Mouse (Mus musculus) hindbrain, embryonic 16.5 days (tissue): Measurements from ENCODE around the gene Fkbp1b. TPM values are rescaled to one million over a fixed set of nuclear protein-coding genes. Genes with fewer than 3 reads are reported as not detected.
"Not testable (repeated sequence)": the region's sequence is repeated elsewhere in the genome, so short reads cannot be mapped to it uniquely, and the experiment has no call there.

Source experiments
- ATAC-seq: fragments of 200-750 bp; cut with Nextera tagmentation; 2 replicates; pipeline ENCODE4 v1.8.0; 2017; ENCODE audit warnings: moderate TSS enrichment, moderate library complexity
- H3K27ac ChIP-seq: fragments of 300-500 bp; sonication (generic); 2 replicates; pipeline ENCODE4 v1.5.1; 2014; ENCODE audit warnings: low read depth, mild to moderate bottlenecking, control low read depth, low read length, moderate library complexity
- H3K27me3 ChIP-seq: fragments of 300-500 bp; sonication (generic); replicated peaks from 2 replicates; pipeline ENCODE4 v1.6.1; 2014; ENCODE audit warnings: low read length; ENCODE audit not compliant: control insufficient read depth, insufficient read depth
- H3K36me3 ChIP-seq: fragments of 300-500 bp; sonication (generic); 2 replicates; pipeline ENCODE4 v1.6.1; 2014; ENCODE audit warnings: mild to moderate bottlenecking, low read length, moderate library complexity, mixed read lengths; ENCODE audit not compliant: control insufficient read depth, insufficient read depth
- H3K4me1 ChIP-seq: fragments of 300-500 bp; sonication (generic); 2 replicates; pipeline ENCODE4 v1.6.1; 2014; ENCODE audit warnings: low read depth, low read length; ENCODE audit not compliant: control insufficient read depth, insufficient read depth
- H3K4me2 ChIP-seq: fragments of 300-500 bp; sonication (generic); 2 replicates; pipeline ENCODE4 v1.6.1; 2014; ENCODE audit warnings: mild to moderate bottlenecking, low read length, control low read depth, moderate library complexity
- H3K4me3 ChIP-seq: fragments of 300-500 bp; sonication (generic); 2 replicates; pipeline ENCODE4 v1.5.1; 2014; ENCODE audit warnings: mild to moderate bottlenecking, low read length, control low read depth, moderate library complexity
- H3K9ac ChIP-seq: fragments of 300-500 bp; sonication (generic); 2 replicates; pipeline ENCODE4 v1.6.1; 2014; ENCODE audit warnings: low read depth, mild to moderate bottlenecking, control low read depth, low read length, moderate library complexity
- H3K9me3 ChIP-seq: fragments of 300-500 bp; sonication (generic); 2 replicates; pipeline ENCODE4 v1.6.1; 2014; ENCODE audit warnings: mild to moderate bottlenecking, low read length, moderate library complexity; ENCODE audit not compliant: control insufficient read depth
- WGBS: fragments of 180-500 bp; shearing (Covaris S2); extraction: QIAGEN DNeasy Blood & Tissue Kit; methylation state at CpG from one replicate; pipeline ENCODE4 v1.1.7; 2014; 5-methylcytosine and 5-hydroxymethylcytosine counted together
- polyA plus RNA-seq: library from polyadenylated mRNA; unstranded; fragments of >200 nt; fragmentation: Nextera tagmentation; extraction: Ambion mirVana; gene quantifications from 2 replicates; pipeline ENCODE4 v1.2.1, GENCODE M21; 2015

Fkbp1b gene
- polyA plus RNA-seq, 1 experiment from 2014 or later = 80.0 TPM

DNA sequence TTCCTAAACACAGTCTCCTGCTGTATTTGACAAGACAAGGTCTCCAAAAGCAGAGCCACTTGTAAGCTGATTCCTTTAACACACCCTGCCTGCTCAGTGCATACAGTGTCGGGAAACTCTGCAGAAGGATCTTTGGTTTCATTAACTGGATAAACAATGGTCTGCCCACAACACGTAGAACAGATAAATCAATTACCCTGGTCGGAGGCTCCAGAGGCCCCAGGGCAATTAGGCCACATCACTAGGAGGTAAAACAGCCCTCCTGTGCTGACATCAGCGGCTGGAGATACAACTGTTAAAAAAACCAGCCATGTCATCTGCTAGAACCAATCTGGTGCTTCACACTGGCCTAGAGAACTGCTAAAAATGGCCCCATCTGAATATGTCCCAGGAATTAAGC lies 4.4 kb downstream of the Fkbp1b start:
- no peaks in the 10 kb centered on the region for H3K9me3 ChIP-seq
- H3K4me3 ChIP-seq = no peak overlapping the region
- peaks cover 7% of the 10 kb centered on the region for H3K36me3 ChIP-seq
- no peak overlapping the region for H3K4me2 ChIP-seq
- H3K9ac ChIP-seq = no peak overlapping the region
- WGBS = 56% methylated on average over 4 of the region's 4 CpGs
- peaks cover 7% of the 10 kb centered on the region for H3K4me1 ChIP-seq
- ATAC-seq = no peak
- no peaks in the 10 kb centered on the region for H3K27me3 ChIP-seq
- no peak overlapping the region for H3K27ac ChIP-seq

DNA sequence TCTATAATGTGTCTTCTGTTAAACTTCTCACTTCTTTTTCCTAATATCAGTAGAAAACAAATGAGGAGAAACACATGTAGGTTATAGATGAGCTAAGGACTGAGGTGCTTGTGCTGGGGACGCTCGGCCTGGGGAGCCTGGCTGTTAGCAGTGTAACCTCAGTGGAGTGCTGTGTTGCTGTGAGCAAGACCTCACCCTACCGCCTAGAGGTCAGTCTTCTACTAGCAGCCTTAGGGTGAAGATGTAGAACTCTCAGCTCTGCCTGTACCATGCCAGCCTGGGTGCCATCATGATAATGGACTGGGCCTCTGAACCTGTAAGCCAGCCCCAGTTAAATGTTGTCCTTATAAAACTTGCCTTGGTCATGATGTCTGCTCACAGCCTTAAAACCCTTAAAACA lies 14.1 kb downstream of the Fkbp1b start:
- Histone ChIP-seq H3K4me3 (no peak overlapping the region), H3K9ac (no peak overlapping the region), H3K36me3 (peaks cover 33% of the 10 kb centered on the region), H3K27me3 (no peaks in the 10 kb centered on the region), H3K4me1 (no peaks in the 10 kb centered on the region), H3K9me3 (no peaks in the 10 kb centered on the region), H3K27ac (no peak overlapping the region), H3K4me2 (no peak overlapping the region)
- no peak for ATAC-seq
- 81% methylated on average over 3 of the region's 3 CpGs for WGBS

- peak within 1 kb of the TSS; percentile 73 for H3K4me2 ChIP-seq
- H3K27me3 ChIP-seq = no peaks in the 10 kb centered on the region
- H3K9me3 ChIP-seq = no peaks in the 10 kb centered on the region
- H3K4me3 ChIP-seq = peak within 1 kb of the TSS; percentile 65
- peak within 1 kb of the TSS; percentile 74 for H3K9ac ChIP-seq
- peak; percentile 99 for ATAC-seq
- peaks cover 16% of the 10 kb centered on the region for H3K36me3 ChIP-seq
- peaks cover 14% of the 10 kb centered on the region for H3K4me1 ChIP-seq
- under 1% methylated on average over 49 of the region's 49 CpGs for WGBS
- peak within 1 kb of the TSS; percentile 86 for H3K27ac ChIP-seq
These were observed 23.9 kb downstream of the Fkbp1b start, which contains the start of gene Sf3b6 for GRCm38 (mm10) chr12:4817361-4818101. Sf3b6 (plus strand) TSS chr12:4817544.

DNA sequence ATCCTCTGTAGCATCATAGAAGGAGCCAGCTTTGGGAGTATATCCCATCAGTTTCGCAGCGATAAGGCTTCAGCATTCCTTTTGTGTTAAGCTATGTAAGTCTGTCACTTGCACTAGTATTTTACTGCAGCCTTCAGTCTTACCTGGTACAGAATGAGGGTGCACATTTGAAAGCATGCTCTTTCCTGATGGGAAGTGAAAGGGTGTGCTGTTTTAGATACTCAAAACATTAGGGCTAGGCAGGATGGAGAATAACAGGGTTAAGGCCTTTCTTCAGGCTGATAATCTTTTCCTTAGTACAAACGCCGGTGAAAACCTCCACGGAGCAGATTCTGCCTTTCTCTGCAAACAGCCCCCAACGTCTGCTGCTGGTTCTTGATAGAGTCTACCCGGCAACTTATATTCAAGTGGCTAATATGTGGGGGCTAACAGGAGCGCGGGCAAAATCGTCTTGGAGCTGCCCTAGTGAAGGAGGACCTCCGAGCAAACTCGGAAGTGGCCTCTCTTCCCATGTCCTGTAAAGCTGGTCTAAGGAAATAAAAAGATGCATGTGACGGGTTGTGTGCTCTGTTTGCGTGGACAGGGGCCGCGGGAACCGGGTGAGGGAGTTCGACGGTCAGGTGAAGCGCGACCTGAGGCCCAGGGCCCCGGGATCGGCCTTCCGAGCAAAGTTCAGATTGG lies 24.6 kb downstream of the Fkbp1b start:
- peak overlapping the region; percentile 74 for H3K9ac ChIP-seq
- H3K9me3 ChIP-seq = no peaks in the 10 kb centered on the region
- H3K36me3 ChIP-seq = peaks cover 10% of the 10 kb centered on the region; the same call in 1 of the 2 replicates
- H3K27ac ChIP-seq = peak overlapping the region; percentile 86
- H3K4me2 ChIP-seq = peak overlapping the region; percentile 73
- H3K27me3 ChIP-seq = no peaks in the 10 kb centered on the region
- H3K4me3 ChIP-seq = peak overlapping the region; percentile 65
- ATAC-seq = peak; percentile 88
- H3K4me1 ChIP-seq = peaks cover 14% of the 10 kb centered on the region
- WGBS = 9% methylated on average over 24 of the region's 24 CpGs

DNA sequence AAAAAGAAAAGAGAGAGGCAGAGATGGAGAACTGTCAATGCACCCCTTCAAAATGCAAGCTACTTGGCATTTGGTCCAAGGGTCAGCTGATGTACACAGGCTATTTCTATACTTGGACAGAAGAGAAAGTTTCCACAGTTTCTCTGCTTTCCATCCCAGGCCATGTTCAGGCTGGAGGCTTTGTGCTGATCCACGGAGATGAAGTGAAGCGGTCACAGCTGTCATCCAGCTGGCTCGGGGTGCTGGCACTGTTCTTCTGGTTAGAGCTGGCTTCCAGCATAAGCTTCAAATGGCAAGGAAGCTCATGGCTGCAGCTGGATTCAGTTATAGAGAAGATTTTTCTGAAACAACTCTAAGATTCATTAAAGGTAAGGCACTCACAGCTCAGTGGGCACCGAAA lies 27.8 kb downstream of the Fkbp1b start:
- Histone ChIP-seq H3K36me3 (no peaks in the 10 kb centered on the region), H3K4me2 (no peak overlapping the region), H3K27me3 (no peaks in the 10 kb centered on the region), H3K4me1 (peaks cover 9% of the 10 kb centered on the region), H3K9me3 (no peaks in the 10 kb centered on the region), H3K27ac (no peak overlapping the region), H3K9ac (no peak overlapping the region; the same call in 1 of the 2 replicates), H3K4me3 (no peak overlapping the region)
- WGBS = 77% methylated on average over 4 of the region's 4 CpGs
- no peak for ATAC-seq

- Histone ChIP-seq H3K9me3 (no peaks in the 10 kb centered on the region), H3K4me3 (no peak overlapping the region), H3K27ac (no peak overlapping the region), H3K4me1 (peaks cover 4% of the 10 kb centered on the region), H3K9ac (no peak overlapping the region), H3K27me3 (no peaks in the 10 kb centered on the region), H3K36me3 (no peaks in the 10 kb centered on the region), H3K4me2 (no peak overlapping the region)
- no peak for ATAC-seq
- WGBS = 69% methylated on average over 3 of the region's 3 CpGs
These were observed 29.7 kb downstream of the Fkbp1b start for GRCm38 (mm10) chr12:4811705-4812104.

DNA sequence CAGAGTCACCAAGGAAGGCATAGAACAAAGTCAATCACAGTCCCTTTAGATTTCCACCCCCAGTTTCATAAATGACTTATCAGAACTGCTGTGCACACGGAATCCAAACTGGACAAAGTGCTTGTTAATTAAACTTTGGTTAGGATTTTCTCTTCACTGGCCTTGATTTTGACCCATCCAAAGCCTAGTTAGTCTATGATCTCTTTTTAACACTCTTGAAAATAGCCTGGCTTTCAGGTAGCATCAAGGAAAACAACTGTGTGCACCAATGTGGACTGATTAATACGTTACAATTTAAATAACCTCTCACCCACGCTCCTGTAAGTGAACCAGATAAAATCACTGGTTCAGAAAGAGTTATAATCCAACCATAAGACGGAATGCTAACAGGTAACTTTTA lies 30.4 kb downstream of the Fkbp1b start:
- Histone ChIP-seq H3K27me3 (no peaks in the 10 kb centered on the region), H3K4me1 (no peaks in the 10 kb centered on the region), H3K9ac (no peak overlapping the region), H3K4me3 (no peak overlapping the region), H3K9me3 (no peaks in the 10 kb centered on the region), H3K4me2 (no peak overlapping the region), H3K27ac (no peak overlapping the region), H3K36me3 (no peaks in the 10 kb centered on the region)
- ATAC-seq = no peak
- 79% methylated on average over 4 of the region's 4 CpGs for WGBS

- WGBS = 87% methylated on average over 6 of the region's 6 CpGs
- not testable (repeated sequence) for H3K4me1 ChIP-seq, H3K4me3 ChIP-seq, H3K4me2 ChIP-seq, H3K27ac ChIP-seq, H3K9me3 ChIP-seq, H3K27me3 ChIP-seq, ATAC-seq, H3K36me3 ChIP-seq, H3K9ac ChIP-seq
These were observed 43.9 kb downstream of the Fkbp1b start for GRCm38 (mm10) chr12:4797471-4797870.

DNA sequence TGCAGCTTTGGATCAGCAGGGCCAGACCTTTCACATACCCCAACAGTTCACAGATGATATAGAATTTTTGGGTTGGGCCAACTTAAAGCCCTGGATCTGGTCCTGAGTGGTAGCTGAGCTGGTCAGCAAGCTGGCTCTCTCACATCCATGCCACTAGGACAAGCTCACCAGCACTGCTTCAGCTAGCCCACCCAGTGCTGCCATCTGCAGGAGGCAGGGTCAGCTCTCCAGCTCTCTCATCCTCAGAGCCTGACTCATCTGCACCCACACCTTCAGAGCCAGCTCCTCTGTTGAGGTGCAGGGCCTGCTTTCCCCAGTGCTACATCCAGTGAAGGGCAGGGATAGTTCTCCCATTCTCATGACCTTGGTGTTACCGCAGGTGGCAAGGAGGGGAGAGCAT lies 47.7 kb downstream of the Fkbp1b start:
- ATAC-seq = no peak
- H3K27ac ChIP-seq = no peak overlapping the region
- H3K9ac ChIP-seq = no peak overlapping the region
- H3K9me3 ChIP-seq = no peaks in the 10 kb centered on the region
- no peak overlapping the region for H3K4me2 ChIP-seq
- H3K4me3 ChIP-seq = no peak overlapping the region
- H3K27me3 ChIP-seq = no peaks in the 10 kb centered on the region
- 60% methylated on average over 1 of the region's 1 CpGs for WGBS
- H3K4me1 ChIP-seq = no peaks in the 10 kb centered on the region
- H3K36me3 ChIP-seq = no peaks in the 10 kb centered on the region
